Mouse (Mus musculus) lung, postnatal 36 days (tissue): ENCODE results near the gene BC024978.

Experiments used
- DNase-seq: peaks from one replicate; pipeline ENCODE4 v3.0.0; 2022; ENCODE audit warnings: mixed read lengths

The BC024978 gene

DNA sequence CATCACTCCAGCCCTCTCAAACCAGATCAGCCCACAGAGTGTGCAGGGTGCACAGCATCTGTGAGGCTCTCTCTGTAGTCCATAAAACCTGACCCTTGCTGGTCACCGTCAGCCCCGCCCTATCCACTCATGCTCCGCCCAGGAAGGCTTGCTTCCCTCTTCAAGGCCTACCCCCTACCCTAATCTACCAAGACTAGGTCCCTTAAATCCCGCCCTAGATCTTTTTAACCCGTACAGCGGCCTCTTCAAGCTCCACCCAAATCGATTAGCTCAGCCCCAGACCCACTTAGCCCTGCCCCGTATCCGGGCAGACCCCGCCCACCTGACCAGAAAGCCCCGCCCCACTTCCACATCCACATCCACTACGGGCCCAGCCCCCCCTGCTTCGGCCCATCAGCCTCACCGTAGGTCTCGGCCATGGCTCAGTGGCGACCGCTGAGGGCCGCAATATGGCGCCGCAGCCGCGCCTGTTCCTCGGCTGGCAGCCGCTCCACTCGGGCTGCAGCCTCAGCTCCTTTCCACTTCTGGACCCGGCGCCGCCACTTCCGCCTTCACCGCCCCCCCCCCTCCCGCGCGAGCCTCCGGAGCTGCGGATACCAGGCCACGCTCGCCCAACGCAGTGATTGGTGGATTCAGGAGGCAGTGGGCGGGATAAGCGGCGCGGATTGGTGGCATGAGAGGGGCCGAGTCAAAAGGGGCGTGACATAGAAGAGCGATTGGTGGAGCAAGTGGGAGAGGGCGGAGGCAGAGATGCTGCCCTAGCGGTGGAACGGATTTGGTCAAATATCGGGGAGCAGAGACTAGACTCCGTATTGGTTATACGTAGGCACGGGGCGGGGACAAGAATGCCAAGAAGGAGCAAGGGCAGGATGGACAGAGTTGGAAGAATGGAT lies 17.0 kb upstream of the BC024978 start, which contains the start of gene Rab4b:
Rab4b (minus strand) TSS at position 573 of the 893 bp plus-strand sequence.
- peak; percentile 100 for DNase-seq

DNA sequence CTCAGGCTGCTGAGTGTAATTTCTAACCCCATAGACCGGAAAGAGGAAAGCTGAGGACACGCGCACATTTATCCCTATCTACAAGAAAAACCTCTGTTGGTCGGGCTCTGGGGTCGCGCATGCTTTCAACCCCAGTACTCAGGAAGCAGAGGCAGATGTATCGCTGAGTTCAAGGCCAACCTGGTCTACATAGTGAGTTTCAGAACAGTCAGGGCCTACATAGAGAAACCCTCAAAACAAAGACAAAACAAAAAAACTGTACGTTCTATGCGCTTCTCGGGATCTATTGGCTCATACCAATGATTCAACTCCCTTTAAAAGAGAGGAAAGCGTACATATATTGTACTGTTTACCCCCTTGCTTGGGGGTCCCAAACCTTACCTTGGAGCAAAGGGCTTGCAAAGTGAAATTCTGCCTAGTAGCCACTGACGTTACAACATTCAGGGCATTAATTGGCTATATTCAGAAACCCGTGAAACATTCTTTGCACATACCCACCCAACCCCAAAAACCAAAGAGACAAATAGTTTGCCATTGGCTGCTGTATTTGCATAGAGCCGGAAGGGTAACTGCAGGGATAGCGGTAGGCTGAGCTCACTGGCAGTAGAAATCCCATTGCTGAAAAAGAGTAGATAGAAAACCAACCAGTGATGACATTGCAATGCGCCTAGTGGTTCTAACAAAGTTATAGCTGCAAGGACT lies 16.2 kb upstream of the BC024978 start:
- DNase-seq, result no peak

DNA sequence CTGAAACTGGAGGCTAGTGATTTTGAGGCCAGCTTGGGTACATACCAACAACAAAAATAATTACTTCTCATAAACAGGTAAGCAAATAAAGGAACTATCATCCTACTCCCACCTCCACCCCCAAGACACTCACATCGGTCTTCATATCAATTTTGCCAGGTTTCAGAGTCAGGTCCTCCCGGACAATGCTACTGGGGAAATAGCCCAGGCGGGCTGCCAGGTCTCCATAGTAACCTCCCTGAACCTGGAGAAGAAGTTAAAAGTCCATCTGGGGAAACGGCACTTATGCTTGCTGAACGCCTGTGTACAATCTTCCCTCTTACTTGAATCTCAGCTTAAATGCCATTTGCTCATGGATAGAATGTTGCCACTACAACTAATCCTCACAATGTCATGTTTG lies 15.5 kb upstream of the BC024978 start:
- DNase-seq, result peak; percentile 72

DNA sequence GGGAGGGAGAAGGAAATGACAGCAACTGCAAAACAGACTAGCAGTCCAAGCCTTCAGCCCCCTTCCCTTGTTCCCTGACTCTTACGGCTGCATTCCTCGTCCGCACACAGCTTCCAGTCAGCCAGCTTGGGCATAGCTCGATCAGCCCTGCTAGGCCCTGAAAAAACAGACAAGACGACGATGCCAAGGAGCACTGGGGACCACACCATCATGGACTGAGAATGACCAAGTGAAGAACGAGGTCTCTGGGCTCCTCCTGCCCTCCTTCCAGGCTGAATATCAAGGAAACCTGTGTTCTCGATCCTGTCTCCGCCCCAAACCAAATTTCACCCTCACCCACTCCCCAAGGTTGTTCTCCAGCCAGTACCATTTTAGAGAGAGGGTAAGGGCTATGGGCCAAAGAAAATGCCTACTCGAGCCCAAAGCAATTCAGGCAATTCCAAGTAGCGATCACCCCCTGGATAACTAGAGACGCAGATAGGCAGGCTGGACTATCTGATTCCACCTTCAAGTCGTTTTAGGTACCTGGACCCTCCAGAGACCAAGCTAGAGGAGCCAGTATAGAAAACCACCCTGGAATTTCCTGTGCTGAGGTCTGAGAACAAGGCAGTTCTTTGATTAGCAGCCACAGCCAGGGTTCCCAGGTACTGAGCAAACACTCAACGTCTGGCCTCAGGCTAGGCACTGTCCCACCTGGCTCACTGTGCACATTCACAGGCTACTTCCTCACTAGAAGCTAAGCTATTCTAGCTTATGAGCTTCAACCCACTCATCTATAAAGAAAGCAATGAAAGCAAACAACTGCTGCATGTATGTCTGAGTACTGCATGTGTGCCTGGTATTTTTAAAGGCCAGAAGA lies 14.5 kb upstream of the BC024978 start, which contains the start of the genes Gm21983 and Mia:
Gm21983 (minus strand) TSS at position 250 of the 859 bp plus-strand sequence.
Mia (minus strand) TSS at position 321 of the 859 bp plus-strand sequence.
- peak; percentile 64 for DNase-seq

DNA sequence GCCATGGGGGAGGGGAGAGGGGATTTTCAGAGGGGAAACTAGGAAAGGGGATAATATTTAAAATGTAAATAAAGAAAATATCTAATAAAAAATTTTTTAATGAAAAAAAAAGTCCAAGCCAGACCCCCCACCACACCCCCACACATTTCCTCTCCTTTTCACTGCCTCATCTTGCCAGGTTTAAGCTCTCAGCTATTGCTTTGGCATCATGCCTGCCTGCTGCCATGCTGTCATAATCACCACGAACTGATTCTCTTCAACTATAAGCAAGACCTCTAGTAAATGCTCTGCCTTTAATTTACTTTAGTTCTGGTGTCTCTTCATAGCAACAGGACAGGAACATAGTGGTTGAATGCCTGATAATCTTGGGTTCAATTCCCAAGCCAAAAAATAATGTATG lies 13.1 kb upstream of the BC024978 start:
- no peak for DNase-seq

DNA sequence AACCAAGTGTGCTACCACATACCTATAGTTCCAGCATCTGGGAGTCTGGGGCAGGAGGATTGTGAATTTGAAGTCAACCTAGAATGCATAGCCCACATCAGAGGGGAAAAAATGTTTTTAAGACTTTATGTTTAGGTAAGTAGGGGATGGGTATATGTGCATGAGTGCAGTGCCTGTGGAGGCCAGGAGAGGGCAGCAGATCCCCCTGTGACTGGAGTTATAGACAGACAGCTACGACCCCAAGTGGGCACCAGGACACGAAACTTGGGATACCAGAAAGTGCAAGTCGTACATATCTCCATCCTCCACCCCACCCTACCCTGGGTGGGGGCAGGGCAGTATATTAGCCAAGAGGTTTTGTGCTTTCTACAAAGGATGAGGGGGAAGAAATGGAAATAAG lies 10.6 kb upstream of the BC024978 start:
- DNase-seq, result peak; percentile 34

DNA sequence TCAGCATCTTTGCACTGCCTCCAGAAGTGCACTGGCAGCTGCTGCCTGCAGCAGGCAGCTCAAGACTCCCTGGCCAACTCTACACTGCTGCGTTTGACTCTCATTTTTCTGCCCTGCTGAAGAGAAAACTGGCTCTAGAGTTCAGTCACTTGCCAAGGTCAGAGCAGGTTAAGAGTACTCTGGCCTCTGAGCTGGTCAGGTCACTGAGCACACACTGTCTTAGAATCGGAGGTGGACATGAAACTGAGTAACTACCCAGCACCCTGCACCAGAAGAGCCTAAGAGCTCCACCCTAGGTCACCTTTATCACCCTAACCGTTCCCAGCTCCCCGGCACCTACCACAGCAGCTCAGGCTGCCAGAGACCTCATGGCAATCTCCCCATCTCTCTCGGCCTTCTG lies 9.6 kb upstream of the BC024978 start:
- no peak for DNase-seq

DNA sequence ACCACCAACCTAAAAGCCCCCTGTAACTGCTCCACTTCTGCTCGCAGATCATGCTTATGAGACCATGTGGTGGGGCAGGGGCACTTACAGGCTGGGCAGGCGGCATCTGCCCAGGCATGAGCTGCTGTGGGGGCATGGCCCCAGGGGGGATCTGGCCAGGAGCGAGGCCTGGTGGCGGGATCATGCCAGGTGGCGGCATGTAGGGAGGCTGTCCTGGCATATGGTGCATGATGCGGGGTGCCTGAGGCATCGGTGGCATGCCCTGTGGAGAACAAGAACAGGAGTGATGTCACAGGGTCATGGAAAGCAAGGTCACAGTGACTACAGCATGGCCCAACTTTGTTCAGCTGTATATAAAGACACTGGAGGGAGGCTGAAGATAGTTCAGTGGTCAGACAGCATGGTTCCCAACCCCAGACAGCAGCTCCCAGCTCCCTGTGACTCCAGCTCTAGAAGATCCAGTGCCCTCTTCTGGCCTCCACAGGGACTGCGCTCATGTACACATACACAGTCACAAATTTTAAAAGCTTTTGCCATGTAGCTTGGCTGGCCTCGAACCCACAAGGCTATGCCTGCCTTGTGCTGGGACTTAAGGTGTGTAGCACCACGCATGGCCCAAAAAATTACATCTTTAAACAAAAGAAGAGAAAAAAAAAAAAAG lies 6.2 kb upstream of the BC024978 start:
- peak; percentile 28 for DNase-seq

DNA sequence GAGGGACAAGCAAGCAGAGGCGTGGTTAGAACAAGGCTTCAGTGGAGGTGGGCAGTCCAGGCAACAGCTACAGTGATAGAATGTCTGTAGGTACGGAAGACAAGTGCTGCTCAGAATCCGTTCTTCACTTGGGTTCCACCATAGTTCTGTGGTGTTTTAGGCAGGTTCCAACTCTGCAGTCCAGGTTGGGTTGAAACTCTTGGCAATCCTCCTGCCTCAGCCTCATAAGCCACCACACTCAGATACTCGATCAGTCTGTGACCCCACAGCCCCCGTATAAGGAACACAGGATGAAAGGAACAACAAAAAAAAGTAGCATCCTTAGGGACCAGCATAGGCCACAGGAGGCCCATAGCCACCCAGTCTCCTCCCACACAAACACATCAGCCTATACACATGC lies 3.1 kb upstream of the BC024978 start:
- DNase-seq, result no peak

DNA sequence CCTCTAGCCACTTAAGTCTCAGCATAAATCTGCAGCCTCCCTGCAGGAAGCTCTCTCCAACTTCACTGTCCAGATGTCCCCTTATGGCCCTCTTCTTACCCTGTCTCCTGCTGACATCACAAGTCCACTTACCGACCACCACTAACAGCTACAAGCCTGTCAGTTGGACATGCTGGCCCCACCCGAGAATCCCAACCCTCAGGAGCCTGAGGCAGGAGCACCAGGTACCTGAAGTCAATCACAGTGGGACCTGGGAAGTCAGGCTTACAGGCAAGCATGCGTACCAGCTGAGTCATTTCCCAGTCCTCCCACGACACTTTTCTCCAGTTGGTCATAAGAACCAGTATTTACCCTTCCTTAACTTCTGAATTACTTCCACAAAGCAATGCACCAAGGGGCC lies 1.9 kb upstream of the BC024978 start:
- DNase-seq, result no peak

DNA sequence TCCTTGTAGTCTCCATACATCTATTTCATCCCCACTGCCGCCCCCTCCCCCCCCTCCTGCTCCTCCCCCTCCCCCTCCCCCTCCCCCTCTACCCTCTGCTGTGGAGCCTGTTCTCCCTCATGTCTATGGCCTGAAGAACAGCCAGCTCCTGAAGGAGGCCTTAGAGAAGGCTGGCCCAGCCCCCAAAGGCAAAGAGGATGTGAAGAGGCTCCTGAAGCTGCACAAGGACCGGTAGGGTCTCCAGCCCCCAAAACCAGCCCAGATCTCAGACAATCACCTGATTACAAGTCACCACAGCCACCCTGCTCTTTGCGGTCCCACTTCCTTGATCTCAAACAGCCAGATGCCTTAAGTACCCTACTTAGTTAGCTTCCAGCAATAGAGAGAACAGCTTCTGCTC lies 1.6 kb downstream of the BC024978 start:
- no peak for DNase-seq

DNA sequence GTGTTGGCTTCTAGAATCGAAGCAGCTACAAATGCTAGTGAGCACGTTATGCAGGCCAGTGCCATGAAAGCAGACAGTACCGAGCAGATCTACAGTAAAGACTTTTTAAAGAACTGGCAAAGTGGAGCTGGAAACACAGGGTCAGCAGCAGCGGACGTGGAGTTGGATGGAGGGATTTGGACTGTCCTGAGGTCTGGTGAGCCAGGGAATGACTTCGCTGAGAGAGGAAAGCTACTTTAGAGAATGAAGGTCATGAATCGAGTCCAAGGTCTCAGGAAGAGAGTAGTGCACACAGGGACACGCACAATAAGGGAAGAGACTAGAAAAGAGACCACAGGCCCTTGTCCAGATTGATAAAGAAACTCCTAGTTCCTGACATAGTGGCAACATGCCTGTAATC lies 2.1 kb downstream of the BC024978 start:
- no peak for DNase-seq

DNA sequence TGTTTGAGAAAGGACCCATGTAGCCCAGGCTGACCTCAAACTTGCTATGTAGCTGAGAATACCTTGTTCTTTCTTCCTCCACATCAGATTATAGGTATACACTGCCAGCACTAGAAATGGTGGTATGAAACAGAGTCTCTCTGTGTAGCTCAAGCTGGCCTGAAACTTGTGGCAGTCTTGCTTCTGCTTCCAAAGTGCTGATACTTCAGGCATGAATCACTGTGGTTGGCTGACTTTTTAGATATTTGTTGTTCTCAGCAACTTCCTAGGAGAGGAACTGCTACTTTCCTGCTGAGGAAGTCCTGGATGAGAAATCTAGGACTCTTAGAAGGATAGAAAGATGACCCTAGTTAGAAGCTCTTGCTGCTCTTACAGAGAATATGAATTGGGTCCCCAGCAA lies 2.8 kb downstream of the BC024978 start:
- DNase-seq, result no peak

DNA sequence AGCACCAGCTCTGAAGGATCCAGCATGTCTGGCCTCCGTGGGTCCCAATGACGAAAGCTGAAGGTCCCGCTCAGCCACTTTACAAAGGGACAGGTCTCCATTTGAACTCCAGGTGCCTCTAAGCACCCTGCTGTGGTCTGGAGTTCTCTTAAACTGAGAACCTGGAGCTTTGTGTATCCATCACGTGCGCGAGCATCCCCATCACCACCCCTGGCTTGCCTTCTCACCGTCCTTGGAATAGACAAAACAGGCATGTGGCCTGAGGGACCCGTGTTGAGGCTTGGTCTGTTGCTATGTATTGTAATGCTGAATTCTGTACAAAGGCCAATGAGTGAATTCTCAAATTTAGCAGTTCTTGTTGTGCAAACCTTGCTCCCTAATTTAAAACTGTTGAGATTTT lies 3.2 kb downstream of the BC024978 start:
- DNase-seq, result no peak

DNA sequence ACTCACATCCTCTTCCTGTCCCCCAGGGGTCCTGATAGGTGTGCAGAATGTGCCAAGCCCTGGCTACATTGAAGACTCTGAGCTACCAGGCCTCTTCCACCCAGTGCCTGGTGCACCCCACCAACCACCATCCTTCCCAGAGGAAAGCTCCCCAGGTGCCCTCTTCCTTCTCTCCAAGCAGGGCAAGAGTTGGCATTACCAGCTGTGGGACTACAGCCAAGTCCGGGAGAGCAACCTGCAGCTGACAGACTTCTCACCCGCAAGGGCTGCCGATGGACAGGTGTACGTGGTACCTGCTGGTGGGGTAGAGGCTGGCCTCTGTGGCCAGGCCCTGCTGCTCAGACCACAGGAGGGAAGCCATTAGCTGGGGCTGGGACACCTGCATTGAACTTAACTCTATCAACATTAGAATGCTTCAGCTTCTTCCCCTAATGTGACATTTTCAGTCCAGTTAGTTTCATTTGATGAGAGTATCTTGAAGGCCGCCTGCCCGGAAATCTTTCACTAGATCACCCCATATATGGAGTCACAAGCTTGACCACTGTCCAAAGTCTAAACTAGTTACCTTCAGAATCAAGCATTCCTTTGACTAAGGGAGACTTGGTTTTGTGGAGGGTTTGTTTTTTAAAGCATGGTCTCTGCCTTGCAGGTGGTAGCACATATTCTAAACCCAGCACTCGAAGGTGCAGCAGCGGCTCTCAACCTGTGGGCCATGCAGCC lies 8.3 kb downstream of the BC024978 start:
- no peak for DNase-seq

DNA sequence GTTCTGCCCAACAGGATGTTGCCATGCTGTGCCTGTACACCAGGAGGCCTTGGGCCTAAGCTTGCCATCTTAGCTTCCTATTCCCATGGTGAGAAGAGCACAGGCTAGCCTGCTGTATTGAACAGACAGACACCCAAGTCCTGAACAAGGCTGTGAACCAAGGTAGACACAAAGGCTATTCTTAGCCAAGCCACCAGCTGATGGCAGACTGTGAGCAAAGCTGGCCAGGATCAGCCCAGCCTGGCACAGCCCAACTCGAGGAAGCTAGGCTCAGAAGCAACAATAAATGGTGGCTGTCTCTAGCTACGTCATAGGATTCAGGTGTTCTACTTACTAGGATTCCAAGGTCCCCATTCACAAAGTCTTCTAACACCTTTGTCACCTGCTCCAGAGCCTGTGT lies 17.0 kb downstream of the BC024978 start:
- DNase-seq, result no peak

DNA sequence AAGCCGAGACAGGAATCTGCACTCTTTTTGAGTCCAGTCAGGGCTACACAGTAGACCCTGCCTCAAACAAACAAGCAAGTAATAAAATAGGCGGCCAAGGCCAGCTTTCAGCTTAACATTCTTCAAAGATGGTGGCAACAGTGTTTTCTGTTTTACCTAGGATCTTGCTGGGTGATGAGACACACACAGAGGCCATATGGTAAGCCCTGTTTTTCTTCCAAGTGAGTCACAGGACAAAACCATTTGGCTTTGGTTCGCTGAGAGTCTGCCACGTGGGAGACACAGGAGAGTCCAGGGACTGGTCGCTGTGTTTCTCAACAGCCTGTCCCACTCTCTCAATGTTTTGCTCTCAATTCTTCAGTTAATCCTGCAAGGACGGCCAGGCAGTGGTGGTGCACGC lies 23.0 kb downstream of the BC024978 start:
- DNase-seq, result no peak

DNA sequence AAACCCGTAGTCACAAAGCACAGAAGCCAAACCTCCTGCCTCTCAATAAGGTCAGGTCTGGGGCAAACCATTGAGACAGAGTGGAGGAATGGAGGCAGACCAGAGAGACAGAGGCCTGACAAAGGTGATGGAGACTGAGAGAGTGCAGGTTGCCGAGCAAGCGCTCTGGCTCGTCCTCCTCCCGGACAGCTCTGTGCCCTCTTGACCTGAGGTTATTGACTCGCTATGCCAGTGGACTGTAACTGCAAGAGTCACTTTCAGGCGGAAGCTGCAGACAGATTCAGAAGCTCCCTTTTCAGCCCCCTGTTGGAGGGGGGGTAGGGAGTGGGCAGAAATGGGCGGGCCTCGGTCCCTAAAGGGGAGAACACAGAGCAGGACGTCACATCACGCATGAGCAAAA lies 24.4 kb downstream of the BC024978 start:
- DNase-seq, result no peak

DNA sequence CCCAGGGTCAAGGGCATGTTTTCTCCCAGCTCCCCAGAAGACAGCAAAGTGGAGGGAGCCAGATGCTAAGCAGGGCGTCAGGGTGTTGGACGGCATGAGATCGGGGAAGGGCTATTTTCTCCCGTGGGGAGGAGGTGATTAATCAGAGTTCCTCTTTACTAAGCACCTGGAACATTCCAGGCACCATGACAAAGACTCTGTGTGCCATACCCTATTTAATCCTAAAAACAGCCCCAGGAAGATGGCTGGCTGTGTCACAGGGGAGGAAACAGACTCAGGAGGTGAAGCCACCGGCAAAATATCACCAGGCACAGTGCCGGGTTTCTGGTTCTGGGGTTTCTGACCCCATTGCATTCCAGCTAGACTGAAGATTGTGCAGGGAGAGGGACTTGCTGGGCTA lies 26.4 kb downstream of the BC024978 start:
- DNase-seq, result no peak

DNA sequence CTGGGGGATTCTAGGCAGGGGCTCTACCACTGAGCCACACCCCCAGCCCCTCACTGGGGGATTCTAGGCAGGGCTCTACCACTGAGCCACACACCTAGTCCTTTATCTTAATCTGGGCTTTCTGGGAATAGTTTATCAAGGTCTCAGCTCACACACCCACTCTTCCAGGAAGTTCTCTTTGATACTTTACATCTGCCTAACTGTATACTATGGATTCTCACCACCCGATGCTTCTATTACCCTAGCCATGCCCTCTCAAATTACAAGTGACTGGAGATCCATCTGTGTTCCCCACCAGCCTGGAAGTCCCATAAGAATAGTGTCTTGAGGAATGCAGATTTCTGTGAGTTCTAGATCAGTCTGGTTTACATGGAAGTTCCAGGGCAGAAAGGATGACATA lies 27.0 kb downstream of the BC024978 start:
- no peak for DNase-seq

DNA sequence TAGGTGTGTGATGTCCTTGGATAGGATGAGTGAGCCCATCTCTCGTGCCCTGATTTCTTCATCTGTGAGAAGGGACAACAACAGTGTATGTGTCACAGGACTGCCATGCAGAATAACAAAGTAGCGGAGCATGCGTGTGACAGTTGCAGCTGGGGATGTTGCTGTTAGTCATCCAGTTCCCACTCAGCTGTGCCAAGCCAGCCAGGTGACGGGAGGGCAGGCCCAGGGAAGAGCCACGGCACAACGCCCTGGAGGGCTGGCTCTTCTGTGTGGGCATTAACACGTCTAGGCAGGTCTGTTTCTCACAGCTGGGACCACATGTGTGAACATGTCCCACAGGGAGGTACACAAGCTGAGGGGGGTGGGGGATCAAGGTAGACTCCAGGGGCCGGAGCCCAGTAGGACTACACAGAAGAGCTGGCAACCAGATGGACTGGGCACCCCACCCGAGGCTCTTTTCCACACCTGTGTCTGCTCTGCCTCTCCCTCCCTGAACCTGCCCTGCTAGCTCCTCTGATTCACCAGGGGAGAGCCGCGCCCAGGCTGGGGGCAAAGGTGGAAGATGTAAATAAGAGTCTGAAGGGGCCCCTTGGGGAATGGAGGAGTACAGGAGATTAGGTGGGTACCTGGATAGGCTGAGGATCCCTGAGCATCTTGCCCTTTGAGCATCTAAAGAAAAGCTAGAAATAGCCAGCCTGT lies 29.4 kb downstream of the BC024978 start:
- peak; percentile 14 for DNase-seq
